Mouse (Mus musculus): ENCODE results near the gene Bcl2a1b. TPM values are rescaled to one million over a fixed set of nuclear protein-coding genes. Genes with fewer than 3 reads are reported as not detected.

Bcl2a1b gene
- 229 TPM for polyA plus RNA-seq (2015; fragmentation: Illumina TruSeq; extraction: RNeasy Lipid Tissue Mini Kit (QIAGEN cat#74804); ENCODE audit: insufficient read depth, low replicate concordance)

GRCm38 (mm10) chr9:89198969-89199416 lies at the start of gene Bcl2a1b, which contains the start of gene Gm29094:
Bcl2a1b (plus strand) TSS chr9:89199209.
Gm29094 (plus strand) TSS chr9:89199379.

DNA sequence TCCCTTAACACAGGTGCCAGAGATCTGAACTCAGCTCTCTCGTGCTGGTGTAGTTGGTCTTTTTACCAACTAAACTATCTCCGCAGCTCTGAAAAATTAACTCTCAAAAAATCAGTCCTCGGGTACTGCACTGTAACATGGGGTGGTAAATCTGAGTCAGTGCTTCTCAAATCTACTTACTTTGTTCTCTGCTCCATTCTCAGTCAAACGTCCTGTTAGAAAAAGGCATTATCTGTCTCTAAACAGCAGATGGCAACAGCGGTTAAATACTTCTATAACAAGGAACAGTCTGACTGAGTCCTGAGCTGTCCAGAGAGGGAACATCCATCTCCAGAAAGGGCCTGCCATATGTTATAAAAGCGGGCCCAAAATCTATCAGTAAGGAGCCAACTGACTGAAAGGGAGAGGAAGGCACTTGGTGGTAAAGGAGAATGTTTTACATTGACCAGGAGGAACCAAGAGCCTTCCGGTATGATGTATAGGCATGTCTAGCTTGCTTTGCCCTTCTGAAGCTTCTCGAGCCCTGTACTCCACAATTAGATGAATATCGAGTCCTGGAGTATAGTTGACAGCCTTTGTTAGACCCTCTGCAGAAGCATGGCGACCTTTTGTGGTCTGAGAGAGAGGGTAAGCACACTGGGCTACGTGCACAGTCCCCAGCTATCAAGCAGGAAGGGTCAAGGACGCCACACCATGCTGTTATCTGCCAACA lies 11.5 kb downstream of the Bcl2a1b start, which contains the start of gene Mthfs:
TSS of gene Mthfs (plus strand) at position 324 of the 712 bp plus-strand sequence.

Other genes starting within 250 kb of the Bcl2a1b start
- gene Bcl2a1a, start 242.3 kb upstream of the Bcl2a1b start, polyA plus RNA-seq (2015; fragmentation: Illumina TruSeq; extraction: RNeasy Lipid Tissue Mini Kit (QIAGEN cat#74804); ENCODE audit: insufficient read depth, low replicate concordance), result 75.0 TPM
- gene Trim43b, start 106.4 kb upstream of the Bcl2a1b start, polyA plus RNA-seq (2015; fragmentation: Illumina TruSeq; extraction: RNeasy Lipid Tissue Mini Kit (QIAGEN cat#74804); ENCODE audit: insufficient read depth, low replicate concordance), result 0.14 TPM
- gene Gm29094, start 170 bp downstream of the Bcl2a1b start, polyA plus RNA-seq (2015; fragmentation: Illumina TruSeq; extraction: RNeasy Lipid Tissue Mini Kit (QIAGEN cat#74804); ENCODE audit: insufficient read depth, low replicate concordance), result 5.7 TPM
- 45.4 TPM for gene Mthfs, start 11.5 kb downstream of the Bcl2a1b start, polyA plus RNA-seq (2015; fragmentation: Illumina TruSeq; extraction: RNeasy Lipid Tissue Mini Kit (QIAGEN cat#74804); ENCODE audit: insufficient read depth, low replicate concordance)